Mouse (Mus musculus): ENCODE measurements around the gene Gm42669. TPM values are rescaled to one million over a fixed set of nuclear protein-coding genes. Genes with fewer than 3 reads are reported as not detected.

The Gm42669 gene
- polyA plus RNA-seq, 1 experiment from 2014 or later, result 0.48 TPM

DNA sequence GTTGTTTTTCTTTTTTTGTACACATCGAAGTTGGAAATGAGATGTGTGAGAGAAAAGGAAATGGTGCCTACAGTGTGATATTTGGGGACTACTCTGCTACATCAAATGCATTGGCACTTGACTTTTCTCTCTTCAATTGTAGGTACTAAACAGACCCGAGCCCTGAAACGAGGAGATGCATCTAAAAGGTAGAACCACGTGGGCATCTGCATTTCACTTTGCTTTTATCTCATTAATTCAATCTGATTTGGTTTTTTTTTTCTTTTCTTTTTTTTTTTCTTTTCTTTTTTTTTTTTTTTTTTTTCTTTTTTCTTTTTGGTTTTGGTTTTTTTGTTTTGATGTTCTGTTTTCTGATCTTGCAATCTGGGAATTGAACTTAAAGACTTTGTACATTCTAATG is 91.0 kb downstream of the Gm42669 start:
- Histone ChIP-seq H3K4me3 (replicated peaks) (peak overlapping the region; percentile 83), H3K27ac (peak overlapping the region; percentile 92; the same call in 1 of the 2 replicates), H3K9ac (0 out of 2 replicates have a peak overlapping the region, but pooled peaks have one; percentile 85), H3K4me1 (peaks cover 7% of the 10 kb centered on the region; the same call in 1 of the 2 replicates), H3K36me3 (peaks cover 24% of the 10 kb centered on the region), H3K9me3 (replicated peaks) (no peaks in the 10 kb centered on the region), H3K27me3 (no peaks in the 10 kb centered on the region), H3K4me2 (peak overlapping the region; percentile 60)
- 20% methylated on average over 4 of the region's 4 CpGs for WGBS
- no peak for ATAC-seq (replicated peaks; ENCODE audit: low FRiP score)

DNA sequence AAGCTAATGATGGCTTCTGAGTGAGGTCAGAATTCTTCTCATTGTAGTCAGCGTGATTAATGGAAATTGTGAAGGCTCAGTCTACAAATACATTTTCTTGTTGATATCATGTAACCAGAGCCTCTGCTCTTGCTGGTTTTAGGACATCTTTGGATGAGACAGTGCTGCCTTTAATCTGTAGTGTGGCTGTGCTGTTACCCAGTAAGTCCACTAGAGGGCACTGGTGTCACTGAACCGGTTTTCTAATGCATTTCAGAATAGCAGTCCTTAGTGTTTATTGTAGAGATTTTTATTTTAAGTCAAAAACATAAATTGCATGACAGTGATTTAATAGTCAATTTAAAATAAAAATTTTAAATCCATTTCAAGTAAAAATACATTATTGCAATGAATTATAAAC is 103.8 kb downstream of the Gm42669 start:
- Histone ChIP-seq H3K4me3 (replicated peaks) (no peak overlapping the region), H3K9me3 (replicated peaks) (no peaks in the 10 kb centered on the region), H3K36me3 (peaks cover 46% of the 10 kb centered on the region), H3K4me2 (no peak overlapping the region), H3K27ac (no peak overlapping the region), H3K27me3 (no peaks in the 10 kb centered on the region), H3K4me1 (no peaks in the 10 kb centered on the region), H3K9ac (no peak overlapping the region)
- no peak for ATAC-seq (replicated peaks; ENCODE audit: low FRiP score)
- WGBS, result 6% methylated on average over 2 of the region's 2 CpGs

DNA sequence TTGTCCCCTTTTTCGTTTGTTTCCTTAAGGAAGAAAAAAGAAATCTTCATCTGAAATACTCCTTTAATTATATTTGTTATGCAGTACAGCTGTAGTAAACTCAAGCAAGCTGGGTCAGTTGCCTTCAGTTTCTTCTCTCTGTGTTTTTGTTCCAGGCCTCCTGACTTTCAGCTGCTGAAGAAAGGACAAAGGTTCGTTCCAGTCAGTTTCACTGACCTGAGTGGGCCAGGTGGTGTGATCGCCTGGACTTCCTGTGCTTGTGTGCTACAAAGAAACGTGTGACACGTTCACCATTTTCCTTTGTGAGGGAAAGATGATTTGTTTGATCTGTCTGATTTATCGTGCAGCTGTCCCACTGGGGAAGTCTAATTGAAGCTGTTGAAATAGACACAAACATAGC is 110.6 kb downstream of the Gm42669 start:
- Histone ChIP-seq H3K4me3 (replicated peaks) (no peak overlapping the region), H3K9ac (no peak overlapping the region), H3K4me2 (no peak overlapping the region), H3K27me3 (no peaks in the 10 kb centered on the region), H3K4me1 (no peaks in the 10 kb centered on the region), H3K27ac (no peak overlapping the region), H3K9me3 (replicated peaks) (no peaks in the 10 kb centered on the region), H3K36me3 (peaks cover 66% of the 10 kb centered on the region)
- 74% methylated on average over 6 of the region's 6 CpGs for WGBS
- ATAC-seq (replicated peaks; ENCODE audit: low FRiP score), result no peak

DNA sequence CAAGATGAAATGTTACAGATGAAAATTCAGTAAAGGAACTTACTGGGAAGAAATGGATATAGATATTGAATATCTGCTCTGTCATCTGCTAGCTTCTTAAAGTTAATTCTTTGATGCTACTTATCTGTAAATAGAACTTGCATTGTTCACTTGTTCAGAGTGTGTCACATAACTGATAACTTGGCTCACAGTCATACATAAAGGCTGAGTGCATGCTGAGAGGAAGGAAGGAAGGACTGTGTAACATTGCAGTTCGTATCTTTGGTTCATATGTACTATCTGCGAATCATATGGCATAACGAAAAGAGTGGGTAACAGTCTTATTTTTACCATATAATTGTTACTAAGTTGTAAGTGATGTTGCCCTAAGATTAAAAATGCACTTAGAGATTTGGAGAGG is 113.9 kb downstream of the Gm42669 start:
- Histone ChIP-seq H3K4me1 (no peaks in the 10 kb centered on the region), H3K4me3 (replicated peaks) (no peak overlapping the region), H3K4me2 (no peak overlapping the region), H3K9ac (no peak overlapping the region), H3K9me3 (replicated peaks) (no peaks in the 10 kb centered on the region), H3K36me3 (peaks cover 59% of the 10 kb centered on the region), H3K27ac (no peak overlapping the region), H3K27me3 (no peaks in the 10 kb centered on the region)
- WGBS, result 92% methylated on average over 3 of the region's 3 CpGs
- no peak for ATAC-seq (replicated peaks; ENCODE audit: low FRiP score)

Other genes starting within 250 kb of the Gm42669 start
- gene Tgfbr3, start 218.0 kb upstream of the Gm42669 start, polyA plus RNA-seq (2015; fragmentation: Nextera tagmentation; extraction: Ambion mirVana), result 15.8 and 19.8 TPM in 2 replicates
- 1.7 and 2.0 TPM in 2 replicates for gene Brdt, start 176.5 kb upstream of the Gm42669 start, polyA plus RNA-seq (2015; fragmentation: Nextera tagmentation; extraction: Ambion mirVana)
- 1.3 and 1.7 TPM in 2 replicates for gene Ephx4, start 104.9 kb upstream of the Gm42669 start, polyA plus RNA-seq (2015; fragmentation: Nextera tagmentation; extraction: Ambion mirVana)
- gene Lpcat2b, start 76.1 kb upstream of the Gm42669 start, polyA plus RNA-seq (2015; fragmentation: Nextera tagmentation; extraction: Ambion mirVana), result not detected in 2 replicates
- 4.1 and 4.8 TPM in 2 replicates for gene Btbd8, start 69.6 kb upstream of the Gm42669 start, polyA plus RNA-seq (2015; fragmentation: Nextera tagmentation; extraction: Ambion mirVana)
- gene 1700028K03Rik, start 27.1 kb downstream of the Gm42669 start, polyA plus RNA-seq (2015; fragmentation: Nextera tagmentation; extraction: Ambion mirVana), result 0.04 and 0.06 TPM in 2 replicates
- gene Rpap2, start 89.8 kb downstream of the Gm42669 start, polyA plus RNA-seq (2015; fragmentation: Nextera tagmentation; extraction: Ambion mirVana), result 16.6 and 19.6 TPM in 2 replicates
- gene Glmn, start 90.3 kb downstream of the Gm42669 start, polyA plus RNA-seq (2015; fragmentation: Nextera tagmentation; extraction: Ambion mirVana), result 28.3 and 30.5 TPM in 2 replicates
- gene Gfi1, start 218.4 kb downstream of the Gm42669 start, polyA plus RNA-seq (2015; fragmentation: Nextera tagmentation; extraction: Ambion mirVana), result 0.08 TPM in 1 of 2 replicates, not detected in the other

All from kidney, embryonic 15.5 days (tissue).